Mouse (Mus musculus) CH12F3 (cell line): ENCODE results near the gene Ugt1a10.

ENCODE experiments used
- in situ Hi-C: fragments of 300-500 bp; cut with MboI; formaldehyde crosslinking; loops from 2 replicates; pipeline ENCODE4 v1.14.3; 2020; ENCODE audit warnings: low sequenced_read_pairs

Gene Ugt1a10

GRCm38 (mm10) chr1:88228121-88228520 lies 172.9 kb downstream of the Ugt1a10 start:
- in situ Hi-C loops: no loop called here

DNA sequence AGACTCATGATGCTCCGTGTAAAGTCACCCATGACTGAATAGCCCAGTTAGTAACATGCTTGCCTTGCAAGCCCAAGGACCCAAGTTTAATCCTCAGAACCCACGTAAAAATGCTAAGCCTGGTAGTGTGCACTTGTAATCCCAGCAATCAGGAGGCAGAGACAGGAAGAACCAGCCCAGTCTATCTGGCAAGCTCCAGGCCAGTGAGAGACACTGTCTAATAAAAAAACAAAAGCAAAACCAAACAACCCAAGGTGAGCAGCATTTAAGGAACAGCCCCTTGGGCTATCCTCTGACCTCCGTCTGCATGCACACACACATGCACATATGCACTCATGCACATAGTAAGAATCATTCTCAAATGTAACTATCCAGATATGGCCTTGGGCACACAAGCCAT lies 174.4 kb downstream of the Ugt1a10 start:
- in situ Hi-C loops: no loop called here

GRCm38 (mm10) chr1:88229986-88230385 lies 174.8 kb downstream of the Ugt1a10 start:
- in situ Hi-C loops: no loop called here

DNA sequence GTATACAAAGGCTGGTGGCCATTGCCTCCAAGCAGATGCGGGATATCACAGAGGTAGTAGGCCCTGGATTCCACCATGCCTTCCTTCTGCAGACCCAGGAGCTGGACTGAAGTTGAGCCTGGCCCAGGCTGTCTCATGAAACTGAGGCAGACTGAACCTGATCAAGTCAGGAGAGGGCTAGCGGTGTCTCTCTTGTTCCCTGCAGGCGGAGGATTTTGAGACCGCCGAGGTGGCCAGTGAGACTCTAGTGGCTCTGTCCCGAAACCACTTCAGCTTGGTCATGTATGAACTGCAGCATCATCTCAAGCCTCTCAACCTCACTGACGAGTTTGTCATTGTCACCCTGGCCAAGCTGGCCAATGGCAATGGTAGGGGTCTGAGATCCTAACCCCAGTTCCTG lies 175.2 kb downstream of the Ugt1a10 start:
- in situ Hi-C loops: no loop called here

DNA sequence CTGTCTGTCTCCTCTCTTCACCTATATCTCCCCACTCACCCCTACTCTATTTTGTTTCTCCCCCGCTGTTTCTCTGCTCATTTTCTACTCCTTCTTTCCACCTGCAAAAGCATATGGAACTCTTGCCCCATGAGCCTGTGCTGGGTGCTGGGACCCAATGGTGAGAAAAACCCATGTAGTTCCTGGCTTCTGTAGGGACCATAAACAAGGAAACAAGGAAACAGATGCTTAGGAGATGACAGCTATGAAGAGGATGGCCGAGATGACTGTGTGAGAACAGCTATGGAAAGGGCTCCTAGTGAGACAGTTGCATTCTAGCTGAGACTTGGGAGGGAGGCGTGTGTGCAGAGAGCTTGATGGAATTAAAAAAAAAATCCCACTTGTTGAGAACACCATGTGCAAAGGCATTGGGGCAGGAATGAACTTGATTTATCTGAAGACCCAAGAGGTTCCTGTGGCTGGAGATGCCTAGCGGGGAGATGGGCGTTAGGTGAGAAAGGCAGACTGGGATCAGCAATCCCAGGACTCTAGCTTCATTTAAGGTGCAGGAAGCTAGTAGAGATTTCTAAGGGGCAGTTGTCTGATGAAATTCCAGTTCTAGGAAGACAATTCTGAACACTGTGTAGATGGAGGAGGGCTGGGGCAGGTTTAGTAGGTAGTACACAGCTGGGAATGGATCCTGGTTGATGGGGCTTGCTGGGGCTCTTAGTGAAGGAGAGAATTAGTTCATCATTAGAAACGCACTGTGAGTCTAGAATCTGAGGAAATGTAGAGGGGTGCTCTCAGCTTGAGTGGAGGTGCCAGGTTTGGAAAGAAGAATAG lies 176.0 kb downstream of the Ugt1a10 start:
- in situ Hi-C loops: no loop called here

DNA sequence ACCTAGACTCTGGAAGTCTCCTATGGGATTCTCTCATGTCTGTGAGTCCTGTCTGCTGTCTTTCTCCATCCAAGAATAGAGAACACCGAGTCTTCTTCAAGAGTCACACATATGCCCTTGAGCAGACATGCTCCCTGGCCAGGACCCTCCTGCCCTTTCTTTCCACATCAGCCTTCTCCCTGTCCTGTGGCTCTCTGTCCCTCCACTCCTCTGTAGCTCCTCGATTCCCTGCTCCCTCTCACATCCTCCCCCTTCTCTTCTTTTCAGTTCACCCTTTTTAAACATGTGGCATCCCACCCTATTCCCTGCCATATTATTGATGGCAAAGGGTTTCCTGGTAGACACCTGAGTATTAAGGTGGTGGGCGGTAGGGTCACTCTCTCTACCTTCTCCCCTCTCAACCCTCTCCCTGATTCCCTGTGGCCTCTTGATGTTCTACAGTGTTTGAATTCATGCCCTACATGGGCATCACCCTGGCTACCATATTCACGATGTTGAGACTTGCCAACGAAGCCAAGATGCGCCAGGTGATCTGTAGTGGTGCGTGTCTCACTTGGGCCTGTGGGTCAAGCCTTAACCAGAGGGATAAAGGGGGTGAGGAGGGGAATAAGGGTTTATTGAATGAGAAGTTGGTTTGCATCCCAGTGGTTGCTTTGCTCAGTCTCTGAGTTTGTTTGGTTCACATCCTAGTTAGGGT lies 176.8 kb downstream of the Ugt1a10 start:
- in situ Hi-C loops: no loop called here

DNA sequence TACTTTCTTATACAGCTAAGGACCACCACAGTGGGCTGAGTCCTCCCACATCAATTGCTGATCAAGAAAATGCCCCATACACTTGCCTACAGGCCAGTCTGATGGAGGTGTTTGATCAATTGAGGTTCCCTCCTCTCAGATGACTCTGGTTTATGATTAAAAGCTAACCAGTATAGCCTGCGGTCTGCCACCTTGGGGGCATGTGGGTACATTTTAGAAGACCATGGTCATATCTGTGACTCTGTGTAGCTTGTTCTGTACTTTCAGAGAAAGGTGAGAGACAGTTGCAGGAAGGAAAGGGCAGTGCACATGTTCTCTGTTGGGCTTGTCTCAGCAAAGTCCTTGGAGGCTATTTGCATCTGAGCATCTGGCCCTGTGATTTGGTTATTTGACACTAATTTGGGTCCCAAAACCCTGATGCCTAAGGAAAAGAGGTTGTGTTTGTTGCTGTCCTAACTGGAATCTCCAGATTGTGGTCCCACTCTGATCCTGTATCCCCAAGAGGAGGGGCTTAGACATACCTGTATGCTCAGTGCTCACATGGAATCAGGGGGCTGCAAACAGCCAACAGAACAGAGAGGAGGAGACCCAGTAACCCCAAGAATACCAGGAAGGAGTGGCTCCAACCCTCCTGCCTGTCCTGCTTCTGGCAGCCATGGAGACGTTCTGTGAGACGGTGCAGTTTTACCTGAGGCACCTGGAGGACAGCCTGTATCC lies 177.6 kb downstream of the Ugt1a10 start:
- in situ Hi-C loops: no loop called here

DNA sequence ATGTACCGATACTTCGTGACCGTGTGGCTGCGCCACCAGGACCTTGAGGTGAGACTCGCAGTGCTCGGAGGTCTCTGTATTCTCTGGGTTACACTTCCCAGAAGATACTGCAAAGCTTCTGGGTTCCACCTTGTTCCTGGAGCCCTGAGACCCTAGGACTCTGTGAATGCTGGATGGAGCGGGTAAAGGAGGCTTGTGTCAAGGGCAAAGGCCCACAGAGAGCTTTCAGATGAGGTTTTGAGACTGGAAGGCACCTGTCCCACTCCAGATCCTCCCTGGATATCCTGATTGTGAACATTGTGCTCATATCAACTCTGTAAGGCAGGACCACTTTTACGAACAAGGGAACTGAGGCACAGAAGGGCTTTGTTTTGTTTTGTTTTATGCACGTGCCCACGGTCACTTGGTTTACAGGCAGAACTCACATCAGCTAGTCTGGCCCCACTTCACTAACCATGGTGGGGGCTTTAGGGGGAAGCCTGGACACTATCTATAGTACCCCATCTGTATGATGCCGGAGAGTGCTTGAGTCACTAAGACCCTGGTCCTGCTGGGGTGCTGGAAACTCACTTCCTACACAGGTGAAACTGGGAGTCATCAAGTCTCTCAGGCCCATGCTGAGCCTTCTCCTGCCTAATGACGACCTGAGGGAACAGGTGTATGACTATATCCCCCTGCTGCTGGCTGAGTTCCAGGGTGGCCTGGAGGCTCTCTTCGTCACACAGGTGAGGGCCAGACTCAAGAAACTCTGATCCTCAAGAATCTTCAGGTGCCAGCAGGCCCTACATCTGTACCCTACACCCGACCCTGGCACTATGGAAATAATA lies 178.4 kb downstream of the Ugt1a10 start:
- in situ Hi-C loops: no loop called here

- in situ Hi-C loops: no loop called here
Measured at GRCm38 (mm10) chr1:88234248-88234610, 179.0 kb downstream of the Ugt1a10 start.

GRCm38 (mm10) chr1:88234646-88235045 lies 179.5 kb downstream of the Ugt1a10 start:
- in situ Hi-C loops: no loop called here

DNA sequence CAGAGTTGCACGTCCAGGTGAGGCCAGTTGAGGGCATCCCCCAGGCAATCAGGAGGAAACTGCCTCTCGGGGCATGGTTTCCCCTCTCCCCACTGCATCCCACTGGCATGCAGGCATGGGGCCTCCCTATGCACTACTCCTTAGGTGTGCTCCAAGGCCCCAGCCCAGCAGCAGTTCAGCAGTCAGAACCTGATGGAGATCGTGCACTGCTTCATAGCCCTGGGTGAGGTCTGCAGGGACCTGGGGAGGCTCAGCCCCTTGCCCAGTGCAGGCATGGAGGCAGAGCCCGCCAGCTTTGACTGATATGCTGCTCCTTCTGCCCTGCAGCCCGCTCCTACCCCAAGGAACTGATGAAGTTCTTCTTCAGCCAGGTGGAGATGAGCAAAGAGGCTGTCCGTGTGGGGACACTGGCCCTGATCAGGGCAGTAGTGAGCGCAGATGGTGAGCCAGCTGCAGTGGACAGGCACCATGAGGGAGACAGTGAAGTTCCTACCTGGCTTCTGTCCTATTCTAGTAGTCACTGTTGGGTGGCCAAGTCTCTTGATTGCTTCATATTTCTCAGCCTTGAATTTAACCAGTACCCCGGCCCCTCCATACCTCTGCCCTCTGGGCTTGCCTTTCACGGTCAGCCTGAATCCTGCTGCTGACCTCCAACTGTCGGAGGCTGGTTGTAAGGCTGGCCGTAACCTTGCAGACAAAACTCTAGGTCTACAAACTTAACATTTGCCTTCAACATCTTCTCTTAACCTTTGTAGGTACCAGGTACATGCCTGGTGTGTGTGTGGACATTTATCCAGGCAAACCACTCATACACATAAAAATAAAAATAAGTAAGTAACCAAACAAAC lies 180.1 kb downstream of the Ugt1a10 start:
- in situ Hi-C loops: no loop called here

- in situ Hi-C loops: no loop called here
Measured at GRCm38 (mm10) chr1:88235894-88236415, 180.8 kb downstream of the Ugt1a10 start.

GRCm38 (mm10) chr1:88237311-88237710 lies 182.1 kb downstream of the Ugt1a10 start:
- in situ Hi-C loops: no loop called here

GRCm38 (mm10) chr1:88238771-88239170 lies 183.6 kb downstream of the Ugt1a10 start:
- in situ Hi-C loops: no loop called here

DNA sequence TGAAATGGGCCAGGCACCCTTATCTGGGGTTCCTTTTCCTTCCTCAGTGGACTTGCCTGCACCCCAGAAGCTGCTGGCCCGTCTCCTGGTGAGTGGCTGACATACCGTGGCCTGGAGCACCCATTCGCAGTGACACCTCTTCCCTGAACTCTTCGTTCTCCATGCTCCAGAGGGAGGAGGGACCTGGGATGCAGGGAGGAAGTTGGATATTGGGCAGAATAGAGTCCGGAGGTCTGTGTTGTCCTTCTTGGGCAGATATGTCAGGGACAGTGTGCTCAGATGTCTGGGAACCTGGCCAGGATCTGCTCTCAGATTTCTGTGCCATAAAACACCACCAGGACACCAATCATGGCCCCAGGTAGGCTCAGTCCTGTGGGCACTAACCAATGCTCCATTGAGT lies 184.9 kb downstream of the Ugt1a10 start:
- in situ Hi-C loops: no loop called here

GRCm38 (mm10) chr1:88240579-88240978 lies 185.4 kb downstream of the Ugt1a10 start:
- in situ Hi-C loops: no loop called here

GRCm38 (mm10) chr1:88243861-88244260 lies 188.7 kb downstream of the Ugt1a10 start:
- in situ Hi-C loops: no loop called here

DNA sequence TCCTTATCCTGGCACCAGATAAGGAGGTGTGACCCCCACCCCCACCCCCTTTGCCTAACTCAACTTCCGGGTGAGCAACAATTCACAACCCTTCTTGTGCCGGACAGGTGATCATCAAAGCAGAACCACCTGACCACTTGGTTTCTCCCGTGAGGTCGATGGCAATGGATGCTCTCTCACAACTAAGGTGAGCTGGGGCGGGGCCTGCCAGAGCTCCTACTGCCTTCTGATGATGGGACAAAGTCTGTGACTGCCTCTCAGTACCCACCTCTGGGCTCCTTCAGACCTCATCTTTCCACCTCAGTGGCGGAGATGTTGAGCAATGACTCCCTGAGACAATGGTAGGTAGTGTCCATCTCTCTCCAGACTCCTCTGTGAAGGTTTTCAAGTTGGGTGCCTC lies 190.7 kb downstream of the Ugt1a10 start:
- in situ Hi-C loops: no loop called here

GRCm38 (mm10) chr1:88246386-88246785 lies 191.2 kb downstream of the Ugt1a10 start:
- in situ Hi-C loops: no loop called here

GRCm38 (mm10) chr1:88247660-88248059 lies 192.5 kb downstream of the Ugt1a10 start:
- in situ Hi-C loops: no loop called here
